Mouse (Mus musculus): ENCODE data around the gene Tmem182. TPM values are rescaled to one million over a fixed set of nuclear protein-coding genes. Genes with fewer than 3 reads are reported as not detected.

The Tmem182 gene
- polyA plus RNA-seq (2015; fragmentation: Nextera tagmentation; extraction: Ambion mirVana): 0.17 and 0.19 TPM in 2 replicates

DNA sequence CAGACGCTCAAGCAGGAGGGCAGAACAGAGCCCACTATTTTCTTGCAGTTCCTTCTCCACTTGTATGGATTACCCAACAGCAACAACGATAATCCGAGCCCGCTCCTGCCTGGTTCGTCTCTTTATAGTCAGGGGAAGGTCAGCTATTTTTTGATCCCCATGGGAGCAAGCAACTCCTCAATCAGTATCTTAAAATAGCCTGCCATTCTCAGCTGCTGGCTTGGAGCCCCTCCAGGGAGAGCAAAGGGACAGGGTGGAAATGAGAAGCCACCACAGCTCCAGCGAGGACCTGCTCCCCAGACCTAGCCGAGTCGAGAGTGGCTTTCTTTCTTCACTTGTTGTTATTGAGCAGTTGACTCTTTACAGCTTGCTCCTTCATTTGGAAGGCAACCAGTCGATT lies at the start of gene Tmem182:
Tmem182 (plus strand) TSS at position 251 of the 400 bp plus-strand sequence.
- no peak for DNase-seq (ENCODE audit: low spot score)

GRCm38 (mm10) chr1:40759751-40760445 lies 45.5 kb upstream of the Tmem182 start:
- DNase-seq (ENCODE audit: low spot score): no peak

- no peak for DNase-seq (ENCODE audit: low spot score)
Observed at GRCm38 (mm10) chr1:40764042-40764441, 41.4 kb upstream of the Tmem182 start.

DNA sequence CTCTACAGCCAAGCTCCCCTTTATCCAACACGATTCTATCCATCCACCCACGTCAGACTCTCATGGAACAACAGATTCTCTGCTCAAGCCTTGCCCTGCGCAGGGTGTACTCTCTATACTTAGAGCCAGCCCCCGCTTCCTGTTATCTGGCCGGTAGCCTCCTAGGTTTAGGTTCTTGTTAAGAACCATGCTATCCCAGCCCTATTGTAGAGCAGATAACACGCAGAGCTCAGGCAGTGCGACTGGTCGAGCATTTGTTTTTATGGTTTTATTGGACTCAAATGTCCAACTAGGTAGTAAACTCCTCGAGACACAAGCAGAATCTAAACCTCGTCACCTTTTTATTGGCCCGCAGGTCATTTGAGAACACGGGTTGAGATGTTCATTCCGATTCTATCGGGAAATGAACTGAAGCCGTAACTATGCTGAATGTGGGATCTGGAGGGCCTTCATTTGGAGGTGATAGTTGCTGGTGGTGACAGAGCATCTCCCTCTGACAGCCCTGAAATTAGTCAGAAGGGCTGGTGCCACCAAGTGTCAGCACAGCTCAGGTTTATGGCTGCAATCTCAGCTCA lies 40.6 kb upstream of the Tmem182 start:
- DNase-seq (ENCODE audit: low spot score): no peak

- no peak for DNase-seq (ENCODE audit: low spot score)
Observed at GRCm38 (mm10) chr1:40765521-40765920, 39.9 kb upstream of the Tmem182 start.

DNA sequence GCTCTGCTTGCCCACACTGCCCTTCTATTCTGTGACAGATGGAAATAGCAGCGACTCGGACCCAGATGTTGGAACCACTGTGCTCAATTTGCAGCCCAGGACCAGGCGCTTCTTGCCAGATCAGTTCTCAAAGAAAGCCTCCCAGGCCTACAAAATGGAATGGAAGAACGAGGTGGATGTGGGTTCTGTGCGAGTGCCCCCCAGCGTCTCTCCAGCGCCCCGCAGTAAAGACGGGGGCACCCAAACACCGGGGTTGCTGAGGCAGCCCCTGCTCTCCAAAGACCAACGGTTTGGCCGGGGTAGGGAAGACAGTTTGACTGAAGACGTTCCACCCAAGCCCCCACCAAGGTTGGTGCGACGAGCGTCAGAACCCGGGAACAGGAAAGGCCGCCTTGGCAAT lies 37.8 kb upstream of the Tmem182 start:
- DNase-seq (ENCODE audit: low spot score): no peak

DNA sequence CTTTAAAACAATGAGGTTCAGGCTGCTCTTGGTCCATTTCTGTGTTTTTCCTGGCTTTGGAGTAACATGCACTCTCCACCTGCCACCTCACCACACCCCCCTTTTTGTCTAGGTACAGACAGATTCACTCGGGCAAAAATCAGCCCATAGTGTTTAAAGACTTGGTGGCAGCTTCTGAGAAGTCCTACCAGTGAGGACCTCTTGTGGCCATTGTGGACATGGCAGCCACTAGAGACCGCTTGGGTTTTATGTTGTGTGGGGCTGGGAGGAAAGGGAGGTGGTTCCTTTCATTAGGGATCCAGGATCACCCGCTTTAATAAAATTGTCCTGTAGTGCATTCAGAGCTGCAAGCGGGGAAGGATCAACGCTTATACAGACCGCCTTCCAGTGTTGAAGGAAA lies 36.8 kb upstream of the Tmem182 start:
- DNase-seq (ENCODE audit: low spot score): peak; percentile 24

DNA sequence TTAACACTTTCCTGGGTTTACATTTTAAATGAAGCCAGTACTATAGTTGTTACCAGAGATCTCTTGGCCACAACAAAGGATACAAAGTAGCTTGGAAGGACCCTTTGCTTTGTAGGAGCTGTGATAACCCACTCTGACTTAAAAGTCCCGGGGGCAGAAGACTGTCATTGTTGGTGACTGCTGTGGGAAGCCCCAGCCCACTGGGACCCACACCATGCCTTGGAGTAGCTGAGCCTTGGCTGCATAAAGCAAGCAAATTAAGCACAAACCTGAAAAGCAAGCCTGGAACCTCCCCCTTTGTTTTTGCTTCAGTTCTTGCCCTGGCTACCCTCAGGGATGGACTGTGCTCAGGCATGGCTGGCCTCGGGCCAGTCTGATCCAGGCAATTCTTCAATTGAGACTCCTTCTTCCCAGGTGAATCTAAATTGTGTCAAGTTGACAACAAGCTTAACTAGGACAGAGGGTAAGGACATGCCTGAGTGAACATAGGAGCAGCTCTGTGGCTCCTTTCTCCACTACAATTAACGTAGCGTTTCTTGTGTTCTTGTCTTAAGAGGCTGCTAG lies 36.0 kb upstream of the Tmem182 start:
- no peak for DNase-seq (ENCODE audit: low spot score)

DNA sequence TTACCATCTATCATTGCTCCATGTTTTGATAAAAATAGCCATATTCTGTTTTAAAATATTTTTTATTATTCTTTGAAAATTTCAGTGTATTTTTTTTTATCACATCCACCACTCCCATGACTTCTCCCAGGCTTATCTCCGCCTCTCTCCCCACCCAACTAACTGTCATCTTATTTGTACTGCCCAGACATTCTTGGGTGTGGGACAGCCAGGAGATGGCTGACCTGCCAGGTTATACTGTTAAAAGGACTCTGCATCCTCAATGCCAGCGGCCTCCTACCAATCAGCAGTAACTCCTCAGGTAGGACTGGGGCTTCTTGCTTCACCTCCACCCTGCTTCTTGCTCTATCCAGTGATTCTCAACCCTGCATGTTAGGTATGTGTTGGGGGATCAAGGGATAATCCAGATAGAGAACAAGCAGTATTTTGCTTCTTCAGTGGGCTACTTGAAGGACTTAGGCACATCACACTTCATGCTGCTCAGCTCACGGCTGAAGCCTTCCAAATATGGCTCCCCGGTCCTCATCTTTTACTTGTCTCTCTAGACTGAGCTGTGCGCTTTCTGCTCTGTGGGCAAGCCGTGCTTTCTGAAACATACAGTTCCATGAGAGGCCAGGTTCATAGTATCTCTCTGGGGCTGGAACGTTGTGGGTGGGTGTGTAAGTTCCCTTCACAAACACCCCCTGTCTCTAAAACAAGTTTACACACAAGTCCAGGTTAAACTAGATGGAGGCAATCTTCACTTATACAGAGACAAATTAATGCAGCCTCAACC lies 34.0 kb upstream of the Tmem182 start:
- no peak for DNase-seq (ENCODE audit: low spot score)

DNA sequence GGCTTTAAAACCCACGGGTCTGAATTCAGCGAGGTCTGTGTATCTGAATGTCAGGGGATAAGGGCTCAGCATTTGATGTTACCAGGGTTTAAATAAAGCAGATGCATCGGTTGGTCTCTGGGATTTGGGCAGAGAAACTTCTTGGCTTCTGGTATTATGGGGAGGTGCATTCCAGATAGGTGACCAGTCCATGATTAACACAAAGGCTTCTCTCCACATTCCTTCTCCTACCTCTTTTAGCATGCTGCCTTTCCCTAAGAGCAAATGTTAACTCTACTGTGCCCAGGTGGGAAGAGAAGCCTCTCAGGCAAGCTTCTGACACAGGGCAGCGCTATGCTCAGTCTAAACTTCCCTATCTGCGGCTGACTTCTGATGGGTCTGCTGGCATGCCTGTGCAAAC lies 32.2 kb upstream of the Tmem182 start:
- DNase-seq (ENCODE audit: low spot score): no peak

DNA sequence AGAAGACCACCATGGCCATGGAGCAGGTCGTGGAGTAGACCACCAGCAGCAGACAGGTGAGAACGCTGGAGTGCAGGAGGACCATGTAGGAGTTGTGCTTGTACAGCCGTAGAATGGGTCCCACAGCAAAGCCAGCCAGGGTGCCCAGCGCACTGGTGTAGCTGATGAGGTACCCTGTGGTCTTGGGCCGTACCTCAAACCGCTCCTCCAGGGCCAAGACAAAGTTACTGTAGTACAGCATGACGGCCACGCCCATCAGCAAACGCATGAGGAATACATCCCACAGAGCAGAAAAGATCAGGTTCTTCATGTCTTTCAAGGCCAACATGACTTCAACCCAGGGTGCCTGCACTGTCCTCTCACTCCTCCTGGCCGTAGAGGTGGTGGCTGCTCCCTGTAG lies 31.4 kb upstream of the Tmem182 start:
- DNase-seq (ENCODE audit: low spot score): no peak

DNA sequence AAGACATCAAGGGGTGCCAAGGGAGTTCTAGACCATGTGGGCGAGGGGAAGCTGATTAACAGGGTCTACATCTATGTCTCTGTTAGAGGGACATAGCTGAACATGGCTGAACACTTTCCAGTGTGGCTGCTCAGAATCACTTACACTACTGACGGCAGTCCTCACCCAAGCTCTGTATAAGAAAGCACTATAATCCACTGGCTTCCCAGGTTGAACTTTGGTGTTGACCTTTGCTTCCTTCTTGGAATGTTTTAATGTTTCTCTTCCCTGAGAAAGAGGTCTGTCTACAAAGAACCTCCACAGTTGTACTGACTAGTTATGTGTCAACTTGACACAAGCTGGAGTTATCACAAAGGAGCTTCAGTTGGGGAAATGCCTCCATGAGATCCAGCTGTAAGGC lies 29.3 kb upstream of the Tmem182 start:
- DNase-seq (ENCODE audit: low spot score): no peak

- no peak for DNase-seq (ENCODE audit: low spot score)
Observed at GRCm38 (mm10) chr1:40776763-40777162, 28.6 kb upstream of the Tmem182 start.

DNA sequence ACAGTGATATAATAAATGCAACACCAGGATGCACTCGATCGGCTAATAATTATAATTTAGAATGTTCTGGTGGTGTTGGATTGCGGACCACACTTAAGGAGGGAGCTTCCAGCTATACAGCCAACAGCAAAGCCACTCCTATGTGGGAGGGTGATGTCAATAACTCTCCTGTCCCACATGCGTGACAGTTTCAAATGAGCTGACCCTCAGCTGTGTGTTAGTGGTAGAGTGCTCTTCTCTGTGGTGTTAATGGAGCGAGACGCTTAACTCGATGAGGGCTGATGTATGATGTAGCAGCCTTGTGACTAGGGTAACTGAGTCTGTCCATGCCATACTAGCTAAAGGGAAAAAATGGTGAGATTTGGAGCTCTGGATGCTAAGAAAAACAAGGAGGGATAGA lies 22.0 kb upstream of the Tmem182 start:
- no peak for DNase-seq (ENCODE audit: low spot score)

DNA sequence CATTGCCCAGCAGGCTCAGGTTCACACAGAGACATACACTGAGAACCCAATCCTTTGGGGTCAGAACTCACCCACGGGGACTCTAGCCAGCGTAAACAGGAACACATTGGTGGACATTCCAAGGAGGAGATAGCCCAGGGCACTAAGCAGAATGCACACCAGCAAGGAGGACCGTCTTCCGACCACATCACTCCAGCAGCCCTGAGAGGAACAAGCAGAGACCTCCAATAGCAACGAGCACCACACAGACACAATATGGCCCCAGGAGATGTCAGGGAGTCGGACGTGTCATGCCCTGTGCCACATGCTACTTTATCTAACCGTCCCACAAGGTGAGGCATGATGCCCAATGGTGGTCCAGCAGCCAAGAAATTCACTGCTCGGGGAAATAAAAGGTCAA lies 21.1 kb upstream of the Tmem182 start:
- no peak for DNase-seq (ENCODE audit: low spot score)

DNA sequence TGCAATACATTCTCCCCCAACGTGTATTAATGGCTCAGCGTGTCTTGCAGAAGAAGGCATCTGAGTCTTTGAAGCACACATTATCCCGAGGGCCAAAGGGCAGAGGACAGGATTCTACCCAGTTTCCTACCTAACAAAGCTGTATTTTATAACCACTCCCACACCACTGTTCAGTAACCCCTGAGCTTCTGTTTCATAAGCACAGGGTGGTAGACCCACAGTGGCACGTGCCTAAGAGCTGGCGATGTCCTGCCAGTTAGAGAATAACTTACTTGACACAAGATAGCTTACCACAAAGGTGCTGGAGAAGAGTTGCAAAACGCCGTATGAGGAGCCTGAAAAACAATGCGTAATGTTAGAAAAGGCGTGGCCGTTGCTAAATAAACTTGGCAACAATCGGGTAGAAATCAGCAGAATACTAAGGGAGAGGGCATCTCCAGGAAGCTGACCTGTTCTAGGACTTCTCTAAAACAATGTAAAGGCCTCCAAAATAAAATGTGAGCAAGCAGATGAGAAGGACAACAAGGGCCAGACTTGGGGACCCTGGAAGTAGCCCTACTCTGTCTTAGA lies 19.4 kb upstream of the Tmem182 start:
- no peak for DNase-seq (ENCODE audit: low spot score)

DNA sequence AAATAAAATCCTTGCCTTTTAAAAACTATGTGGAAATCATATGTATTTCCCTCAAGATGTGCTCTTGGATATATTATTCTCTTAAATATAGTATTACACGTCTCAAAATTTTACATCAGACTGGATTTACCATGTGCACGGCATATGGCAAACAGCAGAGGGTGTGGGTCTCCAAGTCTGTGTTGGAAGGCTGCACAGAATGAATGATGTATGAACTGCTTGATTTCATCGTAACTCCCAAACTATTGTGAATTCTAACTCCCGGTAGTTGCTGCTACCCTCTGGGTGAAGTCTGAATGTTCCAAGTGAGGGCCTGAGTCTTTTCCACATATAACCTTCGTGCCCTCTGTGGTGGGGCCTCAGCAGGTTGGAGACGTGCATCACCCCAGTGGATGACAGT lies 16.4 kb upstream of the Tmem182 start:
- DNase-seq (ENCODE audit: low spot score): no peak

DNA sequence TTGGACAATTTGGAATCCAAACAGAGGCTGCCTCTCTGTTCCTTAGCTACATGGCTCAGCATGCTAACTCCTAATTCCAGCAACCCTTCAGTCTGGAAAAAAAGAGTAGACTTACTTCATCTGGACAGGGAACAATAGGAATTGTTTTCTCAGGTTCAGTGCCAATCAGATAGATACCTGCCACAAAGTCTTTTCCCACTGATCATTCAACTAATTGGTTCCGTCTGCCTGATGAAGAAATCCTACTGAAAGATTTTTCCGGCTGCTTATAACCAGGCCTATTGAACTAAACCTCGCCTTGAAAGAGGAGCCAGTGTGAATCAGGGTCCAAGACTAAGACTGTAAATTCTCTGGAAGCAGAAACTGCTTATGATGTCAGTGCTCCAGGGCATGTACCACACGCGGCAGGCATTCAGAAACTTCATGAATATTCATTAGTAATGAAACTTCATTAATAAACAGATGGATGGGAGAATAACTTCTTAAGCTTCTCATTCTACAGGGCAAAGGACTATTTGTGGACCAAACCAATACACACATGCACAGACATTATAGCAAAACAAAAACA lies 15.7 kb upstream of the Tmem182 start:
- no peak for DNase-seq (ENCODE audit: low spot score)

GRCm38 (mm10) chr1:40790324-40791141 lies 14.9 kb upstream of the Tmem182 start, which contains the start of gene Mfsd9:
TSS of gene Mfsd9 (minus strand) at chr1:40790687.
- peak; percentile 90 for DNase-seq (ENCODE audit: low spot score)

- DNase-seq (ENCODE audit: low spot score): no peak
Observed at GRCm38 (mm10) chr1:40795508-40795907, 9.9 kb upstream of the Tmem182 start.

DNA sequence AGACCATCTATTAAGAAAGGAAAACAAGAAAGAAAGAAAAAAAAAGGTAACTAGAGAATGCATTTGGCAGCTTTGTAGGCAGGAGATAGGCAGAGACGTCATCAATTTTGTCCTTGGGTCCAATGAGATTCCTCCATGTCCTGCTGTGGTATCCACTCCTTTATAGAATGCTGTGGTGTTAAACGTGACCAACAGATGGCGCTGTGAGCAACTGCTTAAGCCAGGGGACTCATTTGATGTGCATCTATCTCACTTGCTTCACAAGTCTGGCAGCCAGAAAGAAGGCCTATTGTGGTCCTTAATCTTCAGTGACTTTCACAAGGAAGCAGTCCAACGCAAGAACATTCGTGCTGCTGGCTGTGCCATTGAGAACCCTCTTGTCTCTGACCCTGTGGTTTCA lies 8.1 kb upstream of the Tmem182 start:
- peak; percentile 59 for DNase-seq (ENCODE audit: low spot score)

All from thymus, postnatal 0 days (tissue).